Mouse (Mus musculus): ENCODE results near the gene Mall. TPM values are rescaled to one million over a fixed set of nuclear protein-coding genes. Genes with fewer than 3 reads are reported as not detected.

The Mall gene
- polyA plus RNA-seq, 1 experiment, result 28.6 TPM

GRCm38 (mm10) chr2:127734889-127735288, 5.2 kb upstream of the Mall start:
- no peak overlapping the region for H3K4me3 ChIP-seq (replicated peaks; ENCODE audit: extremely low read depth, low read depth, low read length)
- no peaks in the 10 kb centered on the region for H3K4me1 ChIP-seq (ENCODE audit: control insufficient read depth, insufficient read depth, low read length)
- no peak for DNase-seq
- TF ChIP-seq POLR2A (IDR thresholded peaks at IDR 0.05; ENCODE audit: borderline replicate concordance, extremely low read depth, low read depth, low read length), result no peak
- TF ChIP-seq CTCF (IDR thresholded peaks at IDR 0.05; ENCODE audit: insufficient read depth, low read length), result no peak
- WGBS, result 83% methylated on average over 5 of the region's 5 CpGs

- no peak for DNase-seq
- TF ChIP-seq CTCF (IDR thresholded peaks at IDR 0.05; ENCODE audit: insufficient read depth, low read length) (no peak), POLR2A (IDR thresholded peaks at IDR 0.05; ENCODE audit: borderline replicate concordance, extremely low read depth, low read depth, low read length) (no peak)
- WGBS, result 64% methylated on average over 7 of the region's 7 CpGs
- Histone ChIP-seq H3K4me3 (replicated peaks; ENCODE audit: extremely low read depth, low read depth, low read length) (no peak overlapping the region), H3K4me1 (ENCODE audit: control insufficient read depth, insufficient read depth, low read length) (0 out of 2 replicates have a peak, but pooled peaks cover 2% of the 10 kb centered on the region)
Observed at GRCm38 (mm10) chr2:127730301-127730997, 717 bp upstream of the Mall start.

- no peak for DNase-seq
- Histone ChIP-seq H3K4me3 (replicated peaks; ENCODE audit: extremely low read depth, low read depth, low read length) (no peak overlapping the region), H3K4me1 (ENCODE audit: control insufficient read depth, insufficient read depth, low read length) (0 out of 2 replicates have a peak, but pooled peaks cover 2% of the 10 kb centered on the region)
- 49% methylated on average over 15 of the region's 15 CpGs for WGBS
- TF ChIP-seq CTCF (IDR thresholded peaks at IDR 0.05; ENCODE audit: insufficient read depth, low read length), result no peak
- no peak for TF ChIP-seq POLR2A (IDR thresholded peaks at IDR 0.05; ENCODE audit: borderline replicate concordance, extremely low read depth, low read depth, low read length)
Observed at GRCm38 (mm10) chr2:127728661-127729450, 876 bp downstream of the Mall start.

- no peak for DNase-seq
- Histone ChIP-seq H3K4me3 (replicated peaks; ENCODE audit: extremely low read depth, low read depth, low read length) (no peak overlapping the region), H3K4me1 (ENCODE audit: control insufficient read depth, insufficient read depth, low read length) (peaks cover 5% of the 10 kb centered on the region; the same call in 1 of the 2 replicates)
- 48% methylated on average over 6 of the region's 6 CpGs for WGBS
- TF ChIP-seq CTCF (IDR thresholded peaks at IDR 0.05; ENCODE audit: insufficient read depth, low read length), result no peak
- TF ChIP-seq POLR2A (IDR thresholded peaks at IDR 0.05; ENCODE audit: borderline replicate concordance, extremely low read depth, low read depth, low read length), result no peak
Observed at GRCm38 (mm10) chr2:127728146-127728545, 1.6 kb downstream of the Mall start.

- Histone ChIP-seq H3K4me1 (ENCODE audit: control insufficient read depth, insufficient read depth, low read length) (peaks cover 11% of the 10 kb centered on the region; the same call in 1 of the 2 replicates), H3K4me3 (replicated peaks; ENCODE audit: extremely low read depth, low read depth, low read length) (no peak overlapping the region)
- no peak for DNase-seq
- TF ChIP-seq POLR2A (IDR thresholded peaks at IDR 0.05; ENCODE audit: borderline replicate concordance, extremely low read depth, low read depth, low read length), result no peak
- TF ChIP-seq CTCF (IDR thresholded peaks at IDR 0.05; ENCODE audit: insufficient read depth, low read length), result no peak
- WGBS, result 28% methylated on average over 4 of the region's 4 CpGs
Observed at GRCm38 (mm10) chr2:127723193-127723592, 6.5 kb downstream of the Mall start.

- peak; percentile 91 for DNase-seq
- 22% methylated on average over 7 of the region's 7 CpGs for WGBS
- Histone ChIP-seq H3K4me3 (replicated peaks; ENCODE audit: extremely low read depth, low read depth, low read length) (no peak overlapping the region), H3K4me1 (ENCODE audit: control insufficient read depth, insufficient read depth, low read length) (peaks cover 11% of the 10 kb centered on the region; the same call in 1 of the 2 replicates)
- TF ChIP-seq CTCF (IDR thresholded peaks at IDR 0.05; ENCODE audit: insufficient read depth, low read length) (no peak), POLR2A (IDR thresholded peaks at IDR 0.05; ENCODE audit: borderline replicate concordance, extremely low read depth, low read depth, low read length) (no peak)
Observed at GRCm38 (mm10) chr2:127722176-127722892, 7.4 kb downstream of the Mall start.

GRCm38 (mm10) chr2:127718839-127719468, 10.8 kb downstream of the Mall start:
- Histone ChIP-seq H3K4me3 (replicated peaks; ENCODE audit: extremely low read depth, low read depth, low read length) (no peak overlapping the region), H3K4me1 (ENCODE audit: control insufficient read depth, insufficient read depth, low read length) (peaks cover 11% of the 10 kb centered on the region; the same call in 1 of the 2 replicates)
- 64% methylated on average over 8 of the region's 8 CpGs for WGBS
- TF ChIP-seq POLR2A (IDR thresholded peaks at IDR 0.05; ENCODE audit: borderline replicate concordance, extremely low read depth, low read depth, low read length), result no peak
- no peak for TF ChIP-seq CTCF (IDR thresholded peaks at IDR 0.05; ENCODE audit: insufficient read depth, low read length)
- DNase-seq, result no peak

GRCm38 (mm10) chr2:127714726-127715125, 15.0 kb downstream of the Mall start:
- Histone ChIP-seq H3K4me3 (replicated peaks; ENCODE audit: extremely low read depth, low read depth, low read length) (no peak overlapping the region), H3K4me1 (ENCODE audit: control insufficient read depth, insufficient read depth, low read length) (no peaks in the 10 kb centered on the region)
- TF ChIP-seq POLR2A (IDR thresholded peaks at IDR 0.05; ENCODE audit: borderline replicate concordance, extremely low read depth, low read depth, low read length) (no peak), CTCF (IDR thresholded peaks at IDR 0.05; ENCODE audit: insufficient read depth, low read length) (no peak)
- WGBS, result 78% methylated on average over 3 of the region's 3 CpGs
- DNase-seq, result no peak

GRCm38 (mm10) chr2:127708792-127709191, 20.9 kb downstream of the Mall start:
- no peak for TF ChIP-seq CTCF (IDR thresholded peaks at IDR 0.05; ENCODE audit: insufficient read depth, low read length)
- no peak for TF ChIP-seq POLR2A (IDR thresholded peaks at IDR 0.05; ENCODE audit: borderline replicate concordance, extremely low read depth, low read depth, low read length)
- WGBS, result 80% methylated on average over 3 of the region's 3 CpGs
- no peak overlapping the region for H3K4me3 ChIP-seq (replicated peaks; ENCODE audit: extremely low read depth, low read depth, low read length)
- DNase-seq, result no peak
- no peaks in the 10 kb centered on the region for H3K4me1 ChIP-seq (ENCODE audit: control insufficient read depth, insufficient read depth, low read length)
